Mouse (Mus musculus) MEL (cell line): Measurements from ENCODE around the gene Kirrel2.

Source experiments
- CTCF ChIP-seq, 3 experiments: IDR thresholded peaks in 2 of 3; conservative IDR thresholded peaks in 1 of 3; 2 replicates each; pipeline ENCODE4 v1.5.1; 2011 to 2012; ENCODE audit warnings: low read length in 3 of 3, low read depth in 2 of 3, mild to moderate bottlenecking in 2 of 3, improper control_type of control experiment in 1 of 3, inconsistent platforms in 1 of 3, mixed read lengths in 1 of 3, moderate library complexity in 1 of 3; ENCODE audit not compliant: control insufficient read depth in 1 of 3, insufficient read depth in 1 of 3, poor library complexity in 1 of 3, severe bottlenecking in 1 of 3
- E2F4 ChIP-seq: IDR thresholded peaks from 2 replicates; pipeline ENCODE4 v1.6.1; 2011; ENCODE audit warnings: low read depth, low read length, improper control_type of control experiment, borderline replicate concordance
- UBTF ChIP-seq: IDR thresholded peaks from 2 replicates; pipeline ENCODE4 v1.6.1; 2012; ENCODE audit warnings: low read depth, mild to moderate bottlenecking, inconsistent platforms, low read length, improper control_type of control experiment, moderate library complexity, borderline replicate concordance; ENCODE audit not compliant: insufficient read depth

DNA sequence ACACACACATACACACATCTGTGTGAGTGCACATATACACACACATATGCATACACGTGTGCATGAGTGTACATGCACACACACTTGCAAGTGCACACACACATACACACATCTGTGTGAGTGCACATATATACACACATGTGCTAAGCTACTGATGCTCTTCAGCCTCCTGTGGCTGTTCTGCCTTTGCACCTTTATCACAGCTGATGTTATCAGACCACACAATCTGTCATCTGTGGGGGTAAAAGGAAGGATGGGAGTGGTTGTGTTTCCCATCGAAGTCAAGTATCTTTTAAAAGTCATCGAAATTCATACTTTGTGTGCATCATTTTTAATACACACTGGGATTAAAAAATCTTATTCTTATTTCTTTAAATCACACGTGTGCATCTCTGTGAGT, 55.1 kb downstream of the Kirrel2 start:
- TF ChIP-seq CTCF (IDR thresholded peaks at IDR 0.05 in 2 of 3, conservative IDR thresholded peaks at IDR 0.05 in 1 of 3; ENCODE audit: control insufficient read depth in 1 of 3, insufficient read depth in 1 of 3, low read depth in 2 of 3, low read length in 3 of 3, poor library complexity in 1 of 3, severe bottlenecking in 1 of 3) = no peak
- TF ChIP-seq E2F4 = no peak
- TF ChIP-seq UBTF = no peak
